Mouse (Mus musculus): ENCODE data around the gene 4930544D05Rik. TPM values are rescaled to one million over a fixed set of nuclear protein-coding genes. Genes with fewer than 3 reads are reported as not detected.

4930544D05Rik gene
- polyA plus RNA-seq, 1 experiment from 2014 or later, result not detected

DNA sequence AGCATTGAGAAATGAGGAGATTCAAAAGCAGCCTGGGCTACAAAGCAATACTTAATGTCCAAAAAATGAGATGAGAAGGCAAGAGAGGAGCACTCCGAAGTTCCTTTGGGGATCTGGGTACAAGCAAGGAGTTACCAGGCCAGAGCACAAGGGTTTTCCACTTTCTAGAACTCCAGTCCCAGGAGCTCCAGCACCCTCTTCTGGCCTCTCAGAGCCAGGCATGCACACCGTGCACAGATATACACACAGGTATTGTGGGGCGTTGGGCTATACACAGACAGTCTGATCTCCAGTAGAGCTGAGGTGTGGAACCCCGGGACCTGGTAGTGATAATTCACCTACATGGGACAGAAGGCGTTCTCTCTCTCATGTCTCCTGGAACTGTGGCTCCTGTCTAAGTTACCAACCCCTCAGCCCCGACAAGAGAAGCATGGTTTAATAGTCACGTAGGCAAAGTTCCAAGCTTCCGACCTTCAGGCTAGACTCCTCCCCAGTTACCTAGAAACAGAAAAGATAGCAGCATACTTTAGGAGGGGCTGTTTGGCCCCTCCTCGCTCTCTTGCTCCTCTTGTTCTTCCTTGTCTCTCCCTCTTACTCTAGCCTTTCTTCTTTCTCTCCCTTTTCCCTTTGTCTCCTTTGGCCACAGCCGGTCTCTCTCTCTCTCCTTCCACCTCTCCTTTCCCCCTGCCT is 7.5 kb downstream of the 4930544D05Rik start:
- no peaks in the 10 kb centered on the region for H3K36me3 ChIP-seq
- no peak overlapping the region for H3K27ac ChIP-seq (replicated peaks)
- no peak for ATAC-seq (ENCODE audit: insufficient number of reproducible peaks, low FRiP score, low TSS enrichment, low read depth)
- H3K4me2 ChIP-seq (replicated peaks), result no peak overlapping the region
- no peaks in the 10 kb centered on the region for H3K9me3 ChIP-seq (replicated peaks)
- H3K4me1 ChIP-seq, result no peaks in the 10 kb centered on the region
- WGBS, result 78% methylated on average over 10 of the region's 10 CpGs
- H3K4me3 ChIP-seq (replicated peaks), result no peak overlapping the region
- no peaks in the 10 kb centered on the region for H3K27me3 ChIP-seq
- no peak overlapping the region for H3K9ac ChIP-seq

DNA sequence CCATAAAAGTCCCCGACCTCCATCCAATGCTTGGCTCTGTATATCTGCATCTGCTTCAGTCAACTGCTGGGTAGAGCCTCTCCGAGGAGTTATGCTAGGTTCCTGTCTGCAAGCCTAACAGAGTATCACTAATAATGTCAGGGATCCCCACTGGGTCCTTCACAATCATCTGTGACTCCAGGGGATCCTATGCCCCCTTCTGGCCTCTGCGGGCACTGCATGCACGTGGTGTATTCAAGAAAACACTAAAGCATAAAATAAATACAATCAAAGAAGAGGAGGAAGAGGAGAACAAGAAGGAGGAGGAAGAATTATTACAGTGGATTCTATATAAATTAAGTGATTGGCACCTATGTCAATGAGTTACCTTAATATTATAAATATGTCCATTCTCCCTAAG is 9.8 kb downstream of the 4930544D05Rik start:
- no peak overlapping the region for H3K27ac ChIP-seq (replicated peaks)
- no peaks in the 10 kb centered on the region for H3K36me3 ChIP-seq
- no peak overlapping the region for H3K4me3 ChIP-seq (replicated peaks)
- no peaks in the 10 kb centered on the region for H3K27me3 ChIP-seq
- no peak overlapping the region for H3K4me2 ChIP-seq (replicated peaks)
- no peak overlapping the region for H3K9ac ChIP-seq
- H3K4me1 ChIP-seq, result no peaks in the 10 kb centered on the region
- no peak for ATAC-seq (ENCODE audit: insufficient number of reproducible peaks, low FRiP score, low TSS enrichment, low read depth)
- 49% methylated on average over 4 of the region's 4 CpGs for WGBS
- no peaks in the 10 kb centered on the region for H3K9me3 ChIP-seq (replicated peaks)

DNA sequence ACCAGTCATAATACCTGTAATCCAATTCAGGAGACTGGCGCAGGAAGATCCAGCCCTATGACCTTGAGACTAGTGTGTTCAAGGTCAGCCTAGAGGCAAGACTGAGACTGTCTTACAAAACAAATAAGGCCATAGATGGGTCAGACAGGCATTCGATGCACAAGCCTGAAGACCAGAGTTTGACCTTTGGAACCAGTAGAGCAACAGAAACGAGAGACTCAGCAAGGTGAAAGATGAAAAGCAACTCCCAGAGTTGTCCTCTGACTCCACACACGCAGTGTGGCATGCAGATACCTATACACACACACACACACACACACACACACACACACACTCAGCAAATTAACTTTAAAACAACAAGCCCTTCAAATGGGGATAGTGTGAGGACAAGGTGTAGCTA is 11.2 kb downstream of the 4930544D05Rik start:
- Histone ChIP-seq H3K27me3 (no peaks in the 10 kb centered on the region), H3K9ac (no peak overlapping the region), H3K4me2 (replicated peaks) (no peak overlapping the region), H3K27ac (replicated peaks) (no peak overlapping the region), H3K9me3 (replicated peaks) (no peaks in the 10 kb centered on the region), H3K4me1 (no peaks in the 10 kb centered on the region), H3K36me3 (no peaks in the 10 kb centered on the region), H3K4me3 (replicated peaks) (no peak overlapping the region)
- ATAC-seq (ENCODE audit: insufficient number of reproducible peaks, low FRiP score, low TSS enrichment, low read depth), result no peak
- 59% methylated on average over 4 of the region's 4 CpGs for WGBS

DNA sequence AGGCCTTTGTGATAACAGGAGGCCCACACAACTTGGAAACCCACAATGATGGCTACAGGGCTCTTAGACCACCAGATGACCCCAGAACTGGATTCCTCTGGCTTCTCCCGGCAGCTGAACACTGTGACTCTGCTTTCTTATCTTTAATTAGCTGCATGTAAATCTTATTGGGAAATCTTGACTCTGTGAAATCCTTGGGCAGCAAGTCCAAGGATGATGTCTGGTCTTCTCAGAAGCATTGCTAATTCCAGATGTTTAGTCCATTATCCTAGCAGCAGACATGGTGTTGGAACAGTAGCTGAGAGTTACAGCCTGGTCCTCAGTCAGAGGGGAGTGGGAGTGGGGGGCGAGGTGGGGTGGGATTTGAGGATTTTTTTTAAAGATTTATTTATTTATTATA is 12.8 kb downstream of the 4930544D05Rik start:
- H3K4me2 ChIP-seq (replicated peaks), result no peak overlapping the region
- WGBS, result 74% methylated on average over 2 of the region's 2 CpGs
- H3K4me3 ChIP-seq (replicated peaks), result no peak overlapping the region
- H3K9me3 ChIP-seq (replicated peaks), result no peaks in the 10 kb centered on the region
- H3K9ac ChIP-seq, result no peak overlapping the region
- no peaks in the 10 kb centered on the region for H3K36me3 ChIP-seq
- no peak overlapping the region for H3K27ac ChIP-seq (replicated peaks)
- no peak for ATAC-seq (ENCODE audit: insufficient number of reproducible peaks, low FRiP score, low TSS enrichment, low read depth)
- H3K27me3 ChIP-seq, result no peaks in the 10 kb centered on the region
- H3K4me1 ChIP-seq, result no peaks in the 10 kb centered on the region

- H3K9ac ChIP-seq, result no peak overlapping the region
- no peaks in the 10 kb centered on the region for H3K27me3 ChIP-seq
- no peak overlapping the region for H3K4me2 ChIP-seq (replicated peaks)
- H3K9me3 ChIP-seq (replicated peaks), result no peaks in the 10 kb centered on the region
- no peaks in the 10 kb centered on the region for H3K36me3 ChIP-seq
- 56% methylated on average over 5 of the region's 5 CpGs for WGBS
- no peaks in the 10 kb centered on the region for H3K4me1 ChIP-seq
- no peak overlapping the region for H3K27ac ChIP-seq (replicated peaks)
- H3K4me3 ChIP-seq (replicated peaks), result no peak overlapping the region
- ATAC-seq (ENCODE audit: insufficient number of reproducible peaks, low FRiP score, low TSS enrichment, low read depth), result no peak
Observed at GRCm38 (mm10) chr11:70629557-70629956, 13.9 kb downstream of the 4930544D05Rik start.

- no peaks in the 10 kb centered on the region for H3K27me3 ChIP-seq
- H3K9me3 ChIP-seq (replicated peaks), result no peaks in the 10 kb centered on the region
- no peaks in the 10 kb centered on the region for H3K4me1 ChIP-seq
- H3K4me2 ChIP-seq (replicated peaks), result no peak overlapping the region
- 70% methylated on average over 7 of the region's 7 CpGs for WGBS
- no peak overlapping the region for H3K9ac ChIP-seq
- H3K4me3 ChIP-seq (replicated peaks), result no peak overlapping the region
- H3K36me3 ChIP-seq, result no peaks in the 10 kb centered on the region
- ATAC-seq (ENCODE audit: insufficient number of reproducible peaks, low FRiP score, low TSS enrichment, low read depth), result no peak
- H3K27ac ChIP-seq (replicated peaks), result no peak overlapping the region
Observed at GRCm38 (mm10) chr11:70630129-70630528, 14.5 kb downstream of the 4930544D05Rik start.

GRCm38 (mm10) chr11:70635601-70636000 is 20.0 kb downstream of the 4930544D05Rik start:
- Histone ChIP-seq H3K4me3 (replicated peaks) (no peak overlapping the region), H3K9me3 (replicated peaks) (no peaks in the 10 kb centered on the region), H3K4me1 (no peaks in the 10 kb centered on the region), H3K27me3 (no peaks in the 10 kb centered on the region), H3K4me2 (replicated peaks) (no peak overlapping the region), H3K36me3 (no peaks in the 10 kb centered on the region), H3K27ac (replicated peaks) (no peak overlapping the region), H3K9ac (no peak overlapping the region)
- ATAC-seq (ENCODE audit: insufficient number of reproducible peaks, low FRiP score, low TSS enrichment, low read depth), result no peak
- 69% methylated on average over 4 of the region's 4 CpGs for WGBS

DNA sequence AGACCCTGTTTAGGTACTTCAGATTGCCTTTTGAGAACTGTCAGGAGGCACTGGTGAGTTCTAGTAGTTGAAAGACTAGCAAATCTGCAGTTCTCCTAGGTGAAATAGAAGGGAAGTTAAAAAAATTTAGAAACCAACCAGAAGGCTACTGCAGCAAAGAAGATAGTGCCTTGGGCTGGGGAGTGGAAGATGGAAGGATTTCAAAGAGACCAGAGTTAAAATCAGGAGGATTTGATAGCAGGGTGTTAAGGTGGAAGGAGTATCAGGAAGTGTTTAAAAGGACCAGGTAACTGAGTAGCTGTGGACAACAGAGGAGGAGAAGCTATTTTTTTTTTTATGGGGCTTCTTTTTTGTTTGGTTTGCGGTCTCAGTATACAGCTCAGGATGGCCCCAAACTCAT is 22.1 kb downstream of the 4930544D05Rik start:
- Histone ChIP-seq H3K27ac (replicated peaks) (no peak overlapping the region), H3K4me1 (no peaks in the 10 kb centered on the region), H3K27me3 (no peaks in the 10 kb centered on the region), H3K9ac (no peak overlapping the region), H3K4me2 (replicated peaks) (no peak overlapping the region), H3K9me3 (replicated peaks) (no peaks in the 10 kb centered on the region), H3K4me3 (replicated peaks) (no peak overlapping the region), H3K36me3 (no peaks in the 10 kb centered on the region)
- WGBS, result 84% methylated on average over 1 of the region's 1 CpGs
- ATAC-seq (ENCODE audit: insufficient number of reproducible peaks, low FRiP score, low TSS enrichment, low read depth), result no peak

GRCm38 (mm10) chr11:70638293-70638692 is 22.6 kb downstream of the 4930544D05Rik start:
- Histone ChIP-seq H3K9ac (no peak overlapping the region), H3K27ac (replicated peaks) (no peak overlapping the region), H3K27me3 (no peaks in the 10 kb centered on the region), H3K9me3 (replicated peaks) (no peaks in the 10 kb centered on the region), H3K4me1 (no peaks in the 10 kb centered on the region), H3K4me2 (replicated peaks) (no peak overlapping the region), H3K36me3 (0 out of 2 replicates have a peak, but pooled peaks cover 4% of the 10 kb centered on the region), H3K4me3 (replicated peaks) (no peak overlapping the region)
- 84% methylated on average over 1 of the region's 1 CpGs for WGBS
- no peak for ATAC-seq (ENCODE audit: insufficient number of reproducible peaks, low FRiP score, low TSS enrichment, low read depth)

DNA sequence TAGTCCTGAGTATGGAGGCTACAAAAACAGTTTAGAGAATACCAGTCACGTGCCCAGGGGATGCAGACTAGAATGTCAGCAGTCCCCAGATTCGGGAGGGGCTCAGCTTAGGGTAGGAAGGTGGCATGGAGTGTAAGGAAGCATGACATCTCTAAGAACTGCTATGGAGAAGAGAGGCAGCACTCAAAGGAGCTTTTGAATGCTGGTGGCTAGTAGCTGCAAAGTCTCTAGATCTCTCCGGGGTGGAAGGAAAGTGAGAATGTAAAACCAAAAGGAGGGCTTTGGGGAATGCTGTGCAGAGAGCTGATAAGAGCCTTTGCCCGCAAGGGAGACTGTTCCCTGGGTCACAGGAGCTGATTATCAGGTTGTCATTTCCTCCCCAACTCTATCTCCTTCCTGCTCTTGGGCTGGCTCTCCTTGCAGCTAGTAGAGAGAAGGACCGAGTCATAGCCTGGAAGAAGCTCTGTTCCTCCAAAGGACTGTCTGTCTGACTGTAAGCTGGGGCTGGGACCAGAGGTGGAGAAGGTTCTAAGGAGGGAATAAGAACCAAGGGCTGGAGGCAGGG is 23.1 kb downstream of the 4930544D05Rik start, which contains the start of gene Gp1ba:
TSS of gene Gp1ba (plus strand) at position 409 of the 565 bp plus-strand sequence.
- Histone ChIP-seq H3K4me1 (no peaks in the 10 kb centered on the region), H3K9me3 (replicated peaks) (no peaks in the 10 kb centered on the region), H3K27me3 (no peaks in the 10 kb centered on the region), H3K4me2 (replicated peaks) (no peak within 1 kb of the TSS), H3K9ac (no peak within 1 kb of the TSS), H3K36me3 (peaks cover 9% of the 10 kb centered on the region; the same call in 1 of the 2 replicates), H3K4me3 (replicated peaks) (no peak within 1 kb of the TSS), H3K27ac (replicated peaks) (no peak within 1 kb of the TSS)
- WGBS, result 58% methylated on average over 5 of the region's 5 CpGs
- no peak for ATAC-seq (ENCODE audit: insufficient number of reproducible peaks, low FRiP score, low TSS enrichment, low read depth)

- H3K27me3 ChIP-seq, result no peaks in the 10 kb centered on the region
- H3K4me1 ChIP-seq, result peaks cover under 1% of the 10 kb centered on the region; the same call in 1 of the 2 replicates
- 83% methylated on average over 8 of the region's 8 CpGs for WGBS
- peaks cover 20% of the 10 kb centered on the region for H3K36me3 ChIP-seq
- no peak overlapping the region for H3K4me3 ChIP-seq (replicated peaks)
- H3K4me2 ChIP-seq (replicated peaks), result no peak overlapping the region
- H3K9ac ChIP-seq, result no peak overlapping the region
- no peaks in the 10 kb centered on the region for H3K9me3 ChIP-seq (replicated peaks)
- no peak for ATAC-seq (ENCODE audit: insufficient number of reproducible peaks, low FRiP score, low TSS enrichment, low read depth)
- H3K27ac ChIP-seq (replicated peaks), result no peak overlapping the region
Observed at GRCm38 (mm10) chr11:70639976-70640375, 24.3 kb downstream of the 4930544D05Rik start.

GRCm38 (mm10) chr11:70641241-70641640 is 25.6 kb downstream of the 4930544D05Rik start:
- Histone ChIP-seq H3K4me1 (peaks cover 13% of the 10 kb centered on the region), H3K36me3 (peaks cover 28% of the 10 kb centered on the region), H3K9me3 (replicated peaks) (no peaks in the 10 kb centered on the region), H3K4me2 (replicated peaks) (no peak overlapping the region), H3K27ac (replicated peaks) (no peak overlapping the region), H3K4me3 (replicated peaks) (no peak overlapping the region), H3K27me3 (no peaks in the 10 kb centered on the region), H3K9ac (no peak overlapping the region)
- ATAC-seq (ENCODE audit: insufficient number of reproducible peaks, low FRiP score, low TSS enrichment, low read depth), result no peak
- WGBS, result 83% methylated on average over 7 of the region's 7 CpGs

All from embryonic facial prominence, embryonic 15.5 days (tissue).